ENCODE assay signal across 8 mouse cellular contexts in genomic region chr7:109985661-109986132, GRCm38 (mm10). TPM values are rescaled to one million over a fixed set of nuclear protein-coding genes. Genes with fewer than 3 reads are reported as not detected.
DNase-seq lines count a peak whose midpoint lies in the region; ATAC-seq and TF ChIP-seq lines count a peak whose summit lies in the region.

No protein-coding gene starts in this region.

- TF ChIP-seq POLR2A in bone marrow, adult 2 months (IDR thresholded peaks at IDR 0.05; ENCODE audit: borderline replicate concordance, control insufficient read depth, low read depth, low read length) = no peak

- H3K9me3 ChIP-seq in lung, embryonic 16.5 days (ENCODE audit: control insufficient read depth, low read length) = no peaks in the 10 kb centered on the region
- no peaks in the 10 kb centered on the region for H3K9me3 ChIP-seq in forebrain, embryonic 14.5 days (replicated peaks; ENCODE audit: control insufficient read depth, low read length)
- H3K9me3 ChIP-seq in liver, embryonic 15.5 days (replicated peaks) = no peaks in the 10 kb centered on the region

- WGBS in lung, embryonic 16.5 days = 0% methylated on average over 27 of the region's 27 CpGs
- under 1% methylated on average over 27 of the region's 27 CpGs for whole genome bisulfite sequencing in bone marrow, adult 2 months
- 1% methylated on average over 27 of the region's 27 CpGs for WGBS in forebrain, embryonic 14.5 days
- WGBS in liver, embryonic 15.5 days (ENCODE audit: insufficient replicate concordance) = under 1% methylated on average over 27 of the region's 27 CpGs

- peaks cover 4% of the 10 kb centered on the region; the same call in 1 of the 2 replicates for H3K36me3 ChIP-seq in lung, embryonic 16.5 days (ENCODE audit: control insufficient read depth, insufficient read depth, low read length)
- peaks cover 15% of the 10 kb centered on the region for H3K36me3 ChIP-seq in forebrain, embryonic 14.5 days (ENCODE audit: control insufficient read depth, insufficient read depth, low read length)
- H3K36me3 ChIP-seq in liver, embryonic 15.5 days (replicated peaks) = peaks cover 18% of the 10 kb centered on the region; the same call in 1 of the 2 replicates
- H3K36me3 ChIP-seq in splenic B cell, adult 2 months (ENCODE audit: control insufficient read depth, insufficient read depth, low read length, poor library complexity, severe bottlenecking) = no peaks in the 10 kb centered on the region

- peak overlapping the region; percentile 71 for H3K4me3 ChIP-seq in lung, embryonic 16.5 days (ENCODE audit: low read length)
- H3K4me3 ChIP-seq in bone marrow, adult 2 months (replicated peaks; ENCODE audit: control insufficient read depth, low read depth, low read length) = peak overlapping the region; percentile 71
- H3K4me3 ChIP-seq in forebrain, embryonic 14.5 days (ENCODE audit: low read depth, low read length) = peak overlapping the region; percentile 56
- peak overlapping the region; percentile 72 for H3K4me3 ChIP-seq in liver, embryonic 15.5 days (replicated peaks)

- TF ChIP-seq CTCF in bone marrow, adult 2 months (IDR thresholded peaks at IDR 0.05; ENCODE audit: control insufficient read depth, insufficient read depth, low read length) = no peak

- no peaks in the 10 kb centered on the region for H3K27me3 ChIP-seq in lung, embryonic 16.5 days (ENCODE audit: control insufficient read depth, insufficient read depth, low read depth, low read length)
- H3K27me3 ChIP-seq in forebrain, embryonic 14.5 days (replicated peaks; ENCODE audit: control insufficient read depth, insufficient read depth, low read length) = no peaks in the 10 kb centered on the region
- H3K27me3 ChIP-seq in liver, embryonic 15.5 days = no peaks in the 10 kb centered on the region
- no peaks in the 10 kb centered on the region; the same call in 1 of the 2 replicates for H3K27me3 ChIP-seq in splenic B cell, adult 2 months (ENCODE audit: control insufficient read depth, insufficient read depth, low read length, poor library complexity, severe bottlenecking)

- peak overlapping the region; percentile 69 for H3K4me2 ChIP-seq in lung, embryonic 16.5 days (ENCODE audit: low read depth, low read length)
- peak overlapping the region; percentile 76 for H3K4me2 ChIP-seq in forebrain, embryonic 14.5 days (ENCODE audit: low read length)
- peak overlapping the region; percentile 89 for H3K4me2 ChIP-seq in liver, embryonic 15.5 days

- H3K9ac ChIP-seq in lung, embryonic 16.5 days (ENCODE audit: low read length) = peak overlapping the region; percentile 68
- peak overlapping the region; percentile 73 for H3K9ac ChIP-seq in forebrain, embryonic 14.5 days (ENCODE audit: low read length)
- peak overlapping the region; percentile 74 for H3K9ac ChIP-seq in liver, embryonic 15.5 days

- peaks cover 10% of the 10 kb centered on the region for H3K4me1 ChIP-seq in lung, embryonic 16.5 days (replicated peaks; ENCODE audit: control insufficient read depth, insufficient read depth, low read length)
- H3K4me1 ChIP-seq in bone marrow, adult 2 months (ENCODE audit: control insufficient read depth, insufficient read depth, low read length) = no peaks in the 10 kb centered on the region; the same call in 1 of the 2 replicates
- H3K4me1 ChIP-seq in forebrain, embryonic 14.5 days (ENCODE audit: control insufficient read depth, insufficient read depth, low read length) = peaks cover 9% of the 10 kb centered on the region
- H3K4me1 ChIP-seq in liver, embryonic 15.5 days (replicated peaks) = peaks cover 30% of the 10 kb centered on the region

- no peak; the same call in 1 of the 2 replicates for ATAC-seq in lung, embryonic 16.5 days (ENCODE audit: low read depth)
- ATAC-seq in forebrain, embryonic 14.5 days = peak; percentile 37
- peak; percentile 33 for ATAC-seq in liver, embryonic 15.5 days (ENCODE audit: insufficient read depth)

- DNase-seq in lung, postnatal 10 days = no peak
- no peak for DNase-seq in forebrain, embryonic 14.5 days (ENCODE audit: low spot score)
- DNase-seq in splenic B cell, adult 2 months (ENCODE audit: low read depth, low spot score) = peak; percentile 37
- DNase-seq in right cerebral cortex, postnatal 36 days (ENCODE audit: low spot score in 2 of 2) = no peak
- DNase-seq in thymus, postnatal 4 days = no peak

- H3K27ac ChIP-seq in lung, embryonic 16.5 days (ENCODE audit: low read length) = peak overlapping the region; percentile 51
- peak overlapping the region; percentile 62 for H3K27ac ChIP-seq in bone marrow, adult 2 months (ENCODE audit: control insufficient read depth, insufficient read depth, low read depth, low read length, poor library complexity)
- H3K27ac ChIP-seq in forebrain, embryonic 14.5 days (ENCODE audit: low read depth, low read length) = 0 out of 2 replicates have a peak overlapping the region, but pooled peaks have one; percentile 76
- H3K27ac ChIP-seq in liver, embryonic 15.5 days (replicated peaks) = peak overlapping the region; percentile 89

RNA-seq across cellular contexts. Expression of gene Tmem41b, which starts 1.0 kb away (rescaled TPM):
- polyA plus RNA-seq in lung, embryonic 16.5 days (2015; fragmentation: Nextera tagmentation; extraction: Ambion mirVana) = 65.2 and 65.4 TPM in 2 replicates
- polyA plus RNA-seq in bone marrow, adult 2 months (2011; ENCODE audit: insufficient read depth, insufficient read length, low replicate concordance, missing spikeins) = 12.1 and 18.8 TPM in 2 replicates
- 71.8 and 81.5 TPM in 2 replicates for polyA plus RNA-seq in forebrain, embryonic 14.5 days (2014; fragmentation: Nextera tagmentation; extraction: Ambion mirVana)
- polyA plus RNA-seq in liver, embryonic 15.5 days (2015; fragmentation: Nextera tagmentation; extraction: Ambion mirVana) = 25.0 and 27.9 TPM in 2 replicates

RNA-seq across cellular contexts. Expression of gene Dennd5a, which starts 25.4 kb away (rescaled TPM):
- 32.5 and 32.9 TPM in 2 replicates for polyA plus RNA-seq in lung, embryonic 16.5 days (2015; fragmentation: Nextera tagmentation; extraction: Ambion mirVana)
- polyA plus RNA-seq in bone marrow, adult 2 months (2011; ENCODE audit: insufficient read depth, insufficient read length, low replicate concordance, missing spikeins) = 27.2 and 54.9 TPM in 2 replicates
- 57.5 and 59.4 TPM in 2 replicates for polyA plus RNA-seq in forebrain, embryonic 14.5 days (2014; fragmentation: Nextera tagmentation; extraction: Ambion mirVana)
- 7.1 and 7.6 TPM in 2 replicates for polyA plus RNA-seq in liver, embryonic 15.5 days (2015; fragmentation: Nextera tagmentation; extraction: Ambion mirVana)

RNA-seq across cellular contexts. Expression of gene Ipo7, which starts 32.4 kb away (rescaled TPM):
- polyA plus RNA-seq in lung, embryonic 16.5 days (2015; fragmentation: Nextera tagmentation; extraction: Ambion mirVana) = 40.4 and 45.8 TPM in 2 replicates
- 49.4 and 54.4 TPM in 2 replicates for polyA plus RNA-seq in bone marrow, adult 2 months (2011; ENCODE audit: insufficient read depth, insufficient read length, low replicate concordance, missing spikeins)
- 15.4 and 18.6 TPM in 2 replicates for polyA plus RNA-seq in forebrain, embryonic 14.5 days (2014; fragmentation: Nextera tagmentation; extraction: Ambion mirVana)
- 18.4 and 20.3 TPM in 2 replicates for polyA plus RNA-seq in liver, embryonic 15.5 days (2015; fragmentation: Nextera tagmentation; extraction: Ambion mirVana)
